Mouse (Mus musculus): Measurements from ENCODE around the gene Rasgrf2.

Gene Rasgrf2

GRCm38 (mm10) chr13:91955175-91955574 lies 176.3 kb downstream of the Rasgrf2 start:
- DNase-seq (ENCODE audit: low spot score in 2 of 2), result no peak

GRCm38 (mm10) chr13:91940113-91940512 lies 191.3 kb downstream of the Rasgrf2 start:
- DNase-seq (ENCODE audit: low spot score in 2 of 2), result no peak

GRCm38 (mm10) chr13:91938826-91939225 lies 192.6 kb downstream of the Rasgrf2 start:
- no peak for DNase-seq (ENCODE audit: low spot score in 2 of 2)

GRCm38 (mm10) chr13:91937232-91937631 lies 194.2 kb downstream of the Rasgrf2 start:
- peak in 1 of 2 experiments; percentile 20 for DNase-seq (ENCODE audit: low spot score in 2 of 2)

GRCm38 (mm10) chr13:91932122-91932521 lies 199.3 kb downstream of the Rasgrf2 start:
- no peak for DNase-seq (ENCODE audit: low spot score in 2 of 2)

- no peak for DNase-seq (ENCODE audit: low spot score in 2 of 2)
Measured at GRCm38 (mm10) chr13:91929943-91930726, 201.3 kb downstream of the Rasgrf2 start.

- DNase-seq (ENCODE audit: low spot score in 2 of 2), result no peak
Measured at GRCm38 (mm10) chr13:91928605-91929389, 202.7 kb downstream of the Rasgrf2 start.

GRCm38 (mm10) chr13:91921010-91921409 lies 210.4 kb downstream of the Rasgrf2 start:
- no peak for DNase-seq (ENCODE audit: low spot score in 2 of 2)

GRCm38 (mm10) chr13:91918764-91919163 lies 212.7 kb downstream of the Rasgrf2 start:
- DNase-seq (ENCODE audit: low spot score in 2 of 2), result no peak

- DNase-seq (ENCODE audit: low spot score in 2 of 2), result no peak
Measured at GRCm38 (mm10) chr13:91917835-91918234, 213.6 kb downstream of the Rasgrf2 start.

- DNase-seq (ENCODE audit: low spot score in 2 of 2), result no peak
Measured at GRCm38 (mm10) chr13:91916308-91916707, 215.1 kb downstream of the Rasgrf2 start.

GRCm38 (mm10) chr13:91915582-91916239 lies 215.7 kb downstream of the Rasgrf2 start:
- peak; percentile 62 to 72 for DNase-seq (ENCODE audit: low spot score in 2 of 2)

- no peak for DNase-seq (ENCODE audit: low spot score in 2 of 2)
Measured at GRCm38 (mm10) chr13:91915192-91915581, 216.3 kb downstream of the Rasgrf2 start.

GRCm38 (mm10) chr13:91911652-91912051 lies 219.8 kb downstream of the Rasgrf2 start:
- DNase-seq (ENCODE audit: low spot score in 2 of 2), result no peak

GRCm38 (mm10) chr13:91911211-91911610 lies 220.2 kb downstream of the Rasgrf2 start:
- no peak for DNase-seq (ENCODE audit: low spot score in 2 of 2)

- peak; percentile 85 to 88 for DNase-seq (ENCODE audit: low spot score in 2 of 2)
Measured at GRCm38 (mm10) chr13:91908202-91908980, 223.1 kb downstream of the Rasgrf2 start.

GRCm38 (mm10) chr13:91906338-91906737 lies 225.1 kb downstream of the Rasgrf2 start:
- no peak for DNase-seq (ENCODE audit: low spot score in 2 of 2)

GRCm38 (mm10) chr13:91896476-91896875 lies 235.0 kb downstream of the Rasgrf2 start:
- no peak for DNase-seq (ENCODE audit: low spot score in 2 of 2)

- no peak for DNase-seq (ENCODE audit: low spot score in 2 of 2)
Measured at GRCm38 (mm10) chr13:91893132-91893531, 238.3 kb downstream of the Rasgrf2 start.

GRCm38 (mm10) chr13:91890031-91890619 lies 241.3 kb downstream of the Rasgrf2 start:
- DNase-seq (ENCODE audit: low spot score in 2 of 2), result no peak

- no peak for DNase-seq (ENCODE audit: low spot score in 2 of 2)
Measured at GRCm38 (mm10) chr13:91884714-91885386, 246.6 kb downstream of the Rasgrf2 start.
